Mouse (Mus musculus) embryonic facial prominence, embryonic 13.5 days (tissue): ENCODE results near the gene Imp3. TPM values are rescaled to one million over a fixed set of nuclear protein-coding genes. Genes with fewer than 3 reads are reported as not detected.
"Not testable (repeated sequence)": the region's sequence is repeated elsewhere in the genome, so short reads cannot be mapped to it uniquely, and the experiment has no call there.

ENCODE experiments used
- ATAC-seq: fragments of 200-750 bp; cut with Nextera tagmentation; 2 replicates; pipeline ENCODE4 v1.8.0; 2017; ENCODE audit warnings: low read depth; ENCODE audit not compliant: insufficient number of reproducible peaks, insufficient read depth, low FRiP score, low TSS enrichment
- H3K27ac ChIP-seq: fragments of 300-500 bp; sonication (generic); 2 replicates; pipeline ENCODE4 v1.5.1; 2015; ENCODE audit warnings: moderate library complexity, mild to moderate bottlenecking, inconsistent platforms
- H3K27me3 ChIP-seq: fragments of 300-500 bp; sonication (generic); 2 replicates; pipeline ENCODE4 v1.6.1; 2015; ENCODE audit warnings: mild to moderate bottlenecking, inconsistent platforms
- H3K36me3 ChIP-seq: fragments of 300-500 bp; sonication (generic); 2 replicates; pipeline ENCODE4 v1.6.1; 2015; ENCODE audit warnings: mild to moderate bottlenecking, inconsistent platforms
- H3K4me1 ChIP-seq: fragments of 300-500 bp; sonication (generic); 2 replicates; pipeline ENCODE4 v1.6.1; 2015; ENCODE audit warnings: inconsistent platforms
- H3K4me2 ChIP-seq: fragments of 300-500 bp; sonication (generic); 2 replicates; pipeline ENCODE4 v1.6.1; 2015; ENCODE audit warnings: moderate library complexity, mild to moderate bottlenecking, inconsistent platforms
- H3K4me3 ChIP-seq: fragments of 300-500 bp; sonication (generic); 2 replicates; pipeline ENCODE4 v1.5.1; 2015; ENCODE audit warnings: mild to moderate bottlenecking, inconsistent platforms
- H3K9ac ChIP-seq: fragments of 300-500 bp; sonication (generic); 2 replicates; pipeline ENCODE4 v1.6.1; 2015; ENCODE audit warnings: mild to moderate bottlenecking, inconsistent platforms
- H3K9me3 ChIP-seq: fragments of 300-500 bp; sonication (generic); 2 replicates; pipeline ENCODE4 v1.6.1; 2016; ENCODE audit warnings: inconsistent platforms
- WGBS: fragments of 180-500 bp; shearing (Covaris S2); methylation state at CpG from one replicate; pipeline ENCODE4 v1.1.7; 2015; ENCODE audit warnings: mixed read lengths; 5-methylcytosine and 5-hydroxymethylcytosine counted together
- polyA plus RNA-seq: library from polyadenylated mRNA; unstranded; fragments of >200 nt; fragmentation: Nextera tagmentation; extraction: Ambion mirVana; gene quantifications from 2 replicates; pipeline ENCODE4 v1.2.1, GENCODE M21; 2015

The Imp3 gene
- polyA plus RNA-seq, 1 experiment from 2014 or later, result 93.9 TPM

GRCm38 (mm10) chr9:56938374-56938773 lies 1.1 kb downstream of the Imp3 start:
- Histone ChIP-seq H3K4me2 (peak overlapping the region; percentile 83), H3K4me3 (peak overlapping the region; percentile 82), H3K27ac (no peak overlapping the region; the same call in 1 of the 2 replicates), H3K27me3 (no peaks in the 10 kb centered on the region), H3K4me1 (peaks cover 13% of the 10 kb centered on the region), H3K36me3 (no peaks in the 10 kb centered on the region), H3K9me3 (no peaks in the 10 kb centered on the region), H3K9ac (peak overlapping the region; percentile 93)
- no peak for ATAC-seq
- WGBS, result 2% methylated on average over 7 of the region's 7 CpGs

GRCm38 (mm10) chr9:56947481-56947880 lies 10.2 kb downstream of the Imp3 start:
- not testable (repeated sequence) for H3K4me3 ChIP-seq, H3K27me3 ChIP-seq, H3K9me3 ChIP-seq, ATAC-seq, H3K27ac ChIP-seq, H3K36me3 ChIP-seq, H3K9ac ChIP-seq, H3K4me2 ChIP-seq
- H3K4me1 ChIP-seq, result peaks cover 11% of the 10 kb centered on the region
- WGBS, result 23% methylated on average over 3 of the region's 3 CpGs

- H3K9ac ChIP-seq, H3K4me3 ChIP-seq, H3K27me3 ChIP-seq, ATAC-seq, H3K36me3 ChIP-seq, H3K4me2 ChIP-seq, H3K9me3 ChIP-seq, H3K27ac ChIP-seq: not testable (repeated sequence)
- 84% methylated on average over 5 of the region's 5 CpGs for WGBS
- H3K4me1 ChIP-seq, result peaks cover 11% of the 10 kb centered on the region
Observed at GRCm38 (mm10) chr9:56948699-56949098, 11.4 kb downstream of the Imp3 start.

GRCm38 (mm10) chr9:56949767-56950166 lies 12.5 kb downstream of the Imp3 start:
- Histone ChIP-seq H3K9me3 (no peaks in the 10 kb centered on the region), H3K4me2 (peak overlapping the region; percentile 82), H3K27ac (peak overlapping the region; percentile 72), H3K9ac (peak overlapping the region; percentile 67), H3K4me1 (peaks cover 11% of the 10 kb centered on the region), H3K27me3 (no peaks in the 10 kb centered on the region), H3K36me3 (no peaks in the 10 kb centered on the region), H3K4me3 (peak overlapping the region; percentile 65)
- ATAC-seq, result no peak
- 17% methylated on average over 13 of the region's 13 CpGs for WGBS

- Histone ChIP-seq H3K9me3 (no peaks in the 10 kb centered on the region), H3K36me3 (peaks cover 3% of the 10 kb centered on the region; the same call in 1 of the 2 replicates), H3K4me3 (peak within 1 kb of the TSS; percentile 65), H3K4me1 (peaks cover 11% of the 10 kb centered on the region), H3K9ac (peak within 1 kb of the TSS; percentile 83), H3K27ac (peak within 1 kb of the TSS; percentile 95), H3K27me3 (no peaks in the 10 kb centered on the region), H3K4me2 (peak within 1 kb of the TSS; percentile 82)
- WGBS, result under 1% methylated on average over 50 of the region's 50 CpGs
- peak; percentile 98 for ATAC-seq
Observed at GRCm38 (mm10) chr9:56950414-56951400, 13.4 kb downstream of the Imp3 start, which contains the start of gene Snupn. Gene Snupn (plus strand): TSS chr9:56950878.

GRCm38 (mm10) chr9:56953562-56953961 lies 16.3 kb downstream of the Imp3 start:
- Histone ChIP-seq H3K27ac (no peak overlapping the region), H3K4me2 (no peak overlapping the region), H3K4me1 (peaks cover 11% of the 10 kb centered on the region), H3K9ac (no peak overlapping the region), H3K4me3 (no peak overlapping the region), H3K27me3 (no peaks in the 10 kb centered on the region), H3K36me3 (peaks cover 18% of the 10 kb centered on the region; the same call in 1 of the 2 replicates), H3K9me3 (no peaks in the 10 kb centered on the region)
- WGBS, result 93% methylated on average over 1 of the region's 1 CpGs
- no peak for ATAC-seq

- Histone ChIP-seq H3K9ac (no peak overlapping the region), H3K36me3 (peaks cover 39% of the 10 kb centered on the region), H3K27ac (no peak overlapping the region), H3K4me2 (no peak overlapping the region), H3K27me3 (no peaks in the 10 kb centered on the region), H3K9me3 (0 out of 2 replicates have a peak, but pooled peaks cover 3% of the 10 kb centered on the region), H3K4me1 (no peaks in the 10 kb centered on the region), H3K4me3 (no peak overlapping the region)
- WGBS, result 71% methylated on average over 7 of the region's 7 CpGs
- no peak for ATAC-seq
Observed at GRCm38 (mm10) chr9:56956966-56957675, 19.8 kb downstream of the Imp3 start.

- no peak overlapping the region for H3K9ac ChIP-seq
- H3K9me3 ChIP-seq, result 0 out of 2 replicates have a peak, but pooled peaks cover 3% of the 10 kb centered on the region
- H3K27ac ChIP-seq, result no peak overlapping the region
- H3K36me3 ChIP-seq, result peaks cover 54% of the 10 kb centered on the region
- no peaks in the 10 kb centered on the region for H3K4me1 ChIP-seq
- WGBS, result 90% methylated on average over 2 of the region's 2 CpGs
- no peaks in the 10 kb centered on the region for H3K27me3 ChIP-seq
- H3K4me2 ChIP-seq, result no peak overlapping the region
- ATAC-seq, result no peak
- no peak overlapping the region for H3K4me3 ChIP-seq
Observed at GRCm38 (mm10) chr9:56958689-56959088, 21.4 kb downstream of the Imp3 start.

GRCm38 (mm10) chr9:56961591-56961990 lies 24.3 kb downstream of the Imp3 start:
- no peak overlapping the region for H3K27ac ChIP-seq
- WGBS, result 97% methylated on average over 3 of the region's 3 CpGs

GRCm38 (mm10) chr9:56970158-56970557 lies 32.9 kb downstream of the Imp3 start:
- Histone ChIP-seq H3K9ac (no peak overlapping the region), H3K9me3 (no peaks in the 10 kb centered on the region), H3K27ac (no peak overlapping the region), H3K27me3 (no peaks in the 10 kb centered on the region), H3K36me3 (peaks cover 46% of the 10 kb centered on the region), H3K4me2 (no peak overlapping the region), H3K4me1 (no peaks in the 10 kb centered on the region), H3K4me3 (no peak overlapping the region)
- WGBS, result 78% methylated on average over 2 of the region's 2 CpGs
- ATAC-seq, result no peak

More at GRCm38 (mm10) chr9:56961591-56961990, 24.3 kb downstream of the Imp3 start:
- Histone ChIP-seq H3K9ac (no peak overlapping the region), H3K4me2 (no peak overlapping the region), H3K9me3 (0 out of 2 replicates have a peak, but pooled peaks cover 3% of the 10 kb centered on the region), H3K4me1 (no peaks in the 10 kb centered on the region), H3K4me3 (no peak overlapping the region), H3K27me3 (no peaks in the 10 kb centered on the region), H3K36me3 (peaks cover 62% of the 10 kb centered on the region)
- no peak for ATAC-seq

- no peak overlapping the region for H3K4me3 ChIP-seq
- 86% methylated on average over 8 of the region's 8 CpGs for WGBS
- H3K9me3 ChIP-seq, result no peaks in the 10 kb centered on the region
- H3K36me3 ChIP-seq, result peaks cover 35% of the 10 kb centered on the region
- no peak overlapping the region for H3K27ac ChIP-seq
- ATAC-seq, result no peak
- no peaks in the 10 kb centered on the region for H3K27me3 ChIP-seq
- H3K9ac ChIP-seq, result no peak overlapping the region
- no peak overlapping the region for H3K4me2 ChIP-seq
- H3K4me1 ChIP-seq, result no peaks in the 10 kb centered on the region
Observed at GRCm38 (mm10) chr9:56973960-56974524, 36.8 kb downstream of the Imp3 start.
